Mouse (Mus musculus) cerebellum, postnatal 14 days (tissue): ENCODE results near the gene Olfr462.

Experiments
- DNase-seq, 2 experiments: peaks; one replicate each; pipeline ENCODE4 v3.0.0; 2021; ENCODE audit warnings: mixed read lengths in 2 of 2

The Olfr462 gene

GRCm38 (mm10) chr11:87846968-87847600 lies 45.0 kb downstream of the Olfr462 start:
- no peak for DNase-seq

- DNase-seq, result no peak
Measured at GRCm38 (mm10) chr11:87841436-87841835, 50.6 kb downstream of the Olfr462 start.

- no peak for DNase-seq
Measured at GRCm38 (mm10) chr11:87840676-87841075, 51.4 kb downstream of the Olfr462 start.
